Mouse (Mus musculus) ES-Bruce4 (cell line): ENCODE measurements around the gene 2210016F16Rik.

ENCODE experiments used
- CTCF ChIP-seq: IDR thresholded peaks from one replicate; pipeline ENCODE4 v1.8.1; 2011; ENCODE audit warnings: low read depth, low read length
- EP300 ChIP-seq: IDR thresholded peaks from 2 replicates; pipeline ENCODE4 v1.6.1; 2011; ENCODE audit warnings: low read depth, low read length; ENCODE audit not compliant: insufficient read depth
- POLR2A ChIP-seq: IDR thresholded peaks from one replicate; pipeline ENCODE4 v1.8.1; 2011; ENCODE audit warnings: low read length; ENCODE audit not compliant: insufficient read depth

- TF ChIP-seq POLR2A (no peak), CTCF (no peak), EP300 (no peak)
Observed at GRCm38 (mm10) chr13:58401135-58402002, 16.3 kb upstream of the 2210016F16Rik start.
